In the genomic region with DNA sequence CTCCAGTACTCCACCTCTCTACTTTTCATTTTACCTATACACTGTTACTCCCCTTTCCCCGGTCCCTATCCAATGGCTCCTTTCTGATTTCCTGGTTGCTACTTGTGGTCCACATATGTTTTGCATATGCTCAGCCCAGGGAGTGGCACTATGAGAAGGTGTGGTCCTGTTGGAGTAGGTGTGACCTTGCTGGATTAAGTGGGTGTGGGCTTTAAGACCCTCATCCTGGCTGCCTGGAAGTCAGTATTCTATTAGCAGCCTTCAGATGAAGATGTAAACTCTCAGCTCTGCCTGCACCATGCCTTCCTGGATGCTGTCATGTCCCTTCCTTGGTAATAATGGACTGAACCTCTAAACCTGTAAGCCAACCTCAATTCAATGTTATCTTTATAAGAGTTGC, we compare ENCODE assay signal across 32 mouse cellular contexts.
"Had no signal": no experiment of that assay in that cellular context is flagged by ENCODE, and none has a peak within 500 bp of the region (broad histone marks: within the 10 kb centered on the region; RNA-seq: fewer than 3 reads in every experiment).

No protein-coding gene starts in this region.

- H3K27me3 ChIP-seq: limb, embryonic 12.5 days; limb, embryonic 13.5 days; limb, embryonic 15.5 days; liver, embryonic 12.5 days; liver, embryonic 13.5 days; liver, embryonic 15.5 days; lung, embryonic 15.5 days; midbrain, embryonic 15.5 days; neural tube, embryonic 12.5 days had no signal

- DNase-seq: left cerebral cortex, postnatal 4 days; liver; liver, embryonic 13.5 days; liver, postnatal 0 days; lung, adult 18-20 months; lung, adult 2 months; lung, embryonic 14.5 days; lung, postnatal 10 days; lung, postnatal 14 days; lung, postnatal 36 days; lung, postnatal 4 days; midbrain, embryonic 14.5 days had no signal

- H3K27ac ChIP-seq: limb, embryonic 10.5 days; limb, embryonic 12.5 days; limb, embryonic 13.5 days; limb, embryonic 15.5 days; liver, embryonic 12.5 days; liver, embryonic 13.5 days; liver, embryonic 14.5 days; liver, embryonic 15.5 days; lung, embryonic 15.5 days; macrophage; midbrain, embryonic 12.5 days; midbrain, embryonic 13.5 days; midbrain, embryonic 15.5 days; neural tube, embryonic 12.5 days had no signal

- H3K4me2 ChIP-seq: limb, embryonic 12.5 days; limb, embryonic 13.5 days; limb, embryonic 15.5 days; liver, embryonic 11.5 days; liver, embryonic 12.5 days; liver, embryonic 13.5 days; liver, embryonic 15.5 days; lung, embryonic 14.5 days; lung, embryonic 15.5 days; midbrain, embryonic 11.5 days; midbrain, embryonic 12.5 days; midbrain, embryonic 13.5 days; midbrain, embryonic 15.5 days; neural tube, embryonic 12.5 days had no signal

- H3K9me3 ChIP-seq: limb, embryonic 10.5 days; limb, embryonic 12.5 days; limb, embryonic 13.5 days; limb, embryonic 15.5 days; liver, embryonic 12.5 days; liver, embryonic 13.5 days; liver, embryonic 15.5 days; lung, embryonic 15.5 days; megakaryocyte, embryonic 14.5 days; midbrain, embryonic 10.5 days; midbrain, embryonic 12.5 days; midbrain, embryonic 13.5 days; midbrain, embryonic 15.5 days; neural tube, embryonic 12.5 days had no signal

- H3K9ac ChIP-seq: limb, embryonic 12.5 days; limb, embryonic 13.5 days; limb, embryonic 15.5 days; liver, embryonic 12.5 days; liver, embryonic 13.5 days; liver, embryonic 14.5 days; liver, embryonic 15.5 days; liver, postnatal 0 days; lung, embryonic 14.5 days; lung, embryonic 15.5 days; midbrain, embryonic 12.5 days; midbrain, embryonic 13.5 days; midbrain, embryonic 15.5 days; neural tube, embryonic 12.5 days had no signal

- H3K36me3 ChIP-seq: limb, embryonic 10.5 days; limb, embryonic 12.5 days; limb, embryonic 13.5 days; limb, embryonic 15.5 days; liver, embryonic 12.5 days; liver, embryonic 13.5 days; liver, embryonic 15.5 days; lung, embryonic 15.5 days; midbrain, embryonic 10.5 days; midbrain, embryonic 12.5 days; midbrain, embryonic 13.5 days; midbrain, embryonic 15.5 days; neural tube, embryonic 12.5 days had no signal

- ATAC-seq: liver, embryonic 12.5 days; liver, postnatal 0 days; lung, postnatal 0 days; midbrain, embryonic 13.5 days; midbrain, embryonic 15.5 days; midbrain, embryonic 16.5 days had no signal

- H3K4me3 ChIP-seq: limb, embryonic 10.5 days; limb, embryonic 12.5 days; limb, embryonic 13.5 days; limb, embryonic 15.5 days; liver, embryonic 12.5 days; liver, embryonic 13.5 days; liver, embryonic 15.5 days; lung, embryonic 15.5 days; megakaryocyte, embryonic 14.5 days; midbrain, embryonic 10.5 days; midbrain, embryonic 12.5 days; midbrain, embryonic 13.5 days; midbrain, embryonic 15.5 days; myocyte; neural tube, embryonic 12.5 days had no signal

- H3K4me1 ChIP-seq: liver, embryonic 12.5 days; liver, embryonic 13.5 days; liver, embryonic 15.5 days; megakaryocyte, embryonic 14.5 days had no signal
